Mouse (Mus musculus) layer of hippocampus, adult 11-12 months (tissue): ENCODE data around the gene Elavl1.
A peak's percentile ranks its signal among the peaks of the same experiment; 100 is the strongest.

Source experiments
- DNase-seq: peaks from one replicate; pipeline ENCODE4 v3.0.0; 2022; ENCODE audit warnings: low spot score

Gene Elavl1

DNA sequence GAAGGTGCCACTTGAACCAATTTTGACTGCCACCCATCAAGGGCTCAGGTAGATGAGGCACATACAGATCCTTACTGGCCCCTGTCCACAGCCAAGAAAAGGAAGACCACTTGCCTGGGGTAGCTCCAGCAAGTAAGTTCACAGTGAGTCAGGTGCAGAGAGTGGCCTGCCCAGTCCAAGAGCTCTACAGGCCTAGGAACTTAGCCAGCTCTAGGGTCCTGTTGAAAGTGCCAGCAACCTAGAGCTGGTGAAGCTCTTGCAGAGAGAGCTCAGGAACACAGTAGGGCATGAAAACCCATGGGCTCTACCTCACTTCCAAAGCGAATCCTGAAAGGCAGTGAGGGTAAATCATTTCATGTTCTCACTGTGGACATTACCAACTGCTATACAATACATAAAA lies 4.8 kb downstream of the Elavl1 start:
- no peak for DNase-seq

- no peak for DNase-seq
These were observed 5.7 kb downstream of the Elavl1 start for GRCm38 (mm10) chr8:4319573-4319872.

DNA sequence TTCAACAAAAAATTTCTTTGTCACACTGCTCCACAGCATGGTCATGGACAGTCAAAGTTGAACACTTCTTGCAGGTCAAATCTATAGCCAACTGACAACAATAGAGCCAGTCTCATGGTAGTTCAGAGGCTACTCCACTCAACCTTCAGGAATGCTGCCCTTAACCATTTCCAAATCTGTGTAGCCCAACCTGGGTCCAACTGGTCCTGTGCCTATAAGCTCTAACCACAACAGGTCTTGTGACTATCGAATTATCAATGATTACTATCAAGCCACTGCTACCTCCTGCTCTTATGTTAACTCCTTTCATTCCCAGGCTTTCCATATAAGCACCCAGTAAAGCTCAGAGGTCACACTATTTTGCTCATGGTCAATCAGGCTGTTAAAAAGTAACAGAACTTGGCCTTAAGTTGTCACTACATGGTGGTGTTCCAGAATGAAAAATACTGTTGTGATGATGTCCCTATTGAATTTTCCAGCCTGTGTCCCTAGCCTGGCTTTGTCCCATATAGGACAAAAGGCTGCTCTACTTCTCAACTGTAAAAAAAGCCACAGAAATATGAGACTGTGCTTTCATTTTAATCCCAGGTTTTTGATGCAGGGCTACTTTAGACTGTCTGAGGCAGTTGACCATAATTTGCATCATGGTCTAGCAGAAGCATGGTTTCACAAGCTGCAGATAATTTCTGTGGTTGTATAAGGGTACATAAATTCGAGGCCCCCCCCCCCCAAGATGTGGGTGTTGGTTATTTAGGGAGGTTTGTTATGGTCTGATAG lies 6.2 kb downstream of the Elavl1 start:
- no peak for DNase-seq

GRCm38 (mm10) chr8:4318124-4318523 lies 7.1 kb downstream of the Elavl1 start:
- no peak for DNase-seq

GRCm38 (mm10) chr8:4314852-4315251 lies 10.4 kb downstream of the Elavl1 start:
- no peak for DNase-seq

DNA sequence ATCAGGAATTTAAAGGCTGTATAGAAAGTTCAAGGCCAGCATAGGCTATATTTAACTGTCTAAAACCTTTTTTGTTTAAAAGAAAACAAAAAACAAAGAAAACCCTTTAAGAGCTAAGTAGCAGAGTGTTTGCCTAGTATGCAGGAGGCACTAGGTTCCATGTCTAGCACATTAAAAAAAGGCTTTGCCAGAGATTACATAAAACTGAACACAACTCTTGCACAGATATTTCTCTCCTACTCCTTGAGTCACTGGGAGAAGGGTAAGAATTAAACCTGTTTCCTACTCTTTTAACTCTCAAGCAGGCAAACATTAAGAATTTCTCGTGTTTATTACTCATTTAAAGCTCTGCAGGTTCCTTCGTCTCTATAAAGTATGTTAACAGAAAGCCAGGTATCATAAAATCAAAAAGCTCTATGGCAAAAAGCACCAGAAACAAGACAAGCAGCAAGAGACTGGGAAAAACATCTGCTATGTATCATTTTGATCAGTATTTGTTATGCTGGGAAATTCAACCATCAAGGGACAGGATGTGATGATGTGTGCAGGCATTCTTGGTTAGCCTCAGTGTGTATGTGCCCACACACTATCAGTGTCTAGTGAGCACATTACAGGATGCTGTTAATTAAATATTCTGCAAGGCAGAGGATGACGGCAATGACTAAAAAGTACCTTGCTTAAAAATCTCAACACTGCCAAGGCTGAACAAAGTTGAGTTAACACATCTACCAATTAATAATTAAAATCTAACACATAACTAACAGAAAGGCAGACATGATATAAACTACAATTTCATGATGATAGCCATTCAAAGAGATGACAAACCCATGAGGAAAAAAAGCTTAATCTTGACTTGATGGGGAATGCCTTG lies 11.7 kb downstream of the Elavl1 start:
- no peak for DNase-seq

- no peak for DNase-seq
These were observed 13.1 kb downstream of the Elavl1 start for GRCm38 (mm10) chr8:4312104-4312503.

- no peak for DNase-seq
These were observed 19.4 kb downstream of the Elavl1 start for GRCm38 (mm10) chr8:4305838-4306237.

- no peak for DNase-seq
These were observed 21.1 kb downstream of the Elavl1 start for GRCm38 (mm10) chr8:4304124-4304547.

- DNase-seq, result no peak
These were observed 27.4 kb downstream of the Elavl1 start for GRCm38 (mm10) chr8:4297822-4298221.

DNA sequence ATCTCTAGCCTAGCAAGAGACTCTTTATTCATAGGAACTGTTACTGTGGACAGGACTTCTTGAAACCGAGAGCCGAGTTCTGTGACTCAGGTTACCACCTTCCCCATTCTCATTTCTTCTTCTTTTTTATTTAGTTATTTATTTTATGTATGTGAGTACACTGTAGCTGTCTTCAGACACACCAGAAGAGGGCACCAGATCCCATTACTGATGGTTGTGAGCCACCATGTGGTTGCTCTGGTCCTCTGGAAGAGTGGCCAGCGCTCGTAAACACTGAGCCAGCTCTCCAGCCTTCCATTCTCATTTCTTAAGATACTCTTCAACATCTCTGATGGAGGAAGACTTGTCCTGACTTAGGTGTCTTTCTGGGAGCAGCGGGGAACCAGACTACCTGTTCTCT lies 32.5 kb downstream of the Elavl1 start:
- no peak for DNase-seq

DNA sequence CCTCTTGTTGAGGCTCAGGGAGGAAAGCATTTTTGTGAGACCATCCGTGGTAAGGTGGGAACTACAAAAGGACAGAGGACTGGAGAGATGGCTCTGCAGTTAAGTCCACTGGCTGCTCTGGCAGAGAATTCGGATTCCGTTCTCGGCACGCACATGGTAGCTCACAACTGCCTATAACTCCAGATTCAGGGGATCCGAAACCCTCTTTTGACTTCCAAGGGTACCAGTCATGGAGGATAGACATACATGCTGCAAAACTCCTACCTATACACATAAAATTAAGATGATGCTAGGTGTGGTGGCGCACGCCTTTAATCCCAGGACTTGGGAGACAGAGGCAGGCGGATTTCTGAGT lies 49.1 kb downstream of the Elavl1 start:
- no peak for DNase-seq

DNA sequence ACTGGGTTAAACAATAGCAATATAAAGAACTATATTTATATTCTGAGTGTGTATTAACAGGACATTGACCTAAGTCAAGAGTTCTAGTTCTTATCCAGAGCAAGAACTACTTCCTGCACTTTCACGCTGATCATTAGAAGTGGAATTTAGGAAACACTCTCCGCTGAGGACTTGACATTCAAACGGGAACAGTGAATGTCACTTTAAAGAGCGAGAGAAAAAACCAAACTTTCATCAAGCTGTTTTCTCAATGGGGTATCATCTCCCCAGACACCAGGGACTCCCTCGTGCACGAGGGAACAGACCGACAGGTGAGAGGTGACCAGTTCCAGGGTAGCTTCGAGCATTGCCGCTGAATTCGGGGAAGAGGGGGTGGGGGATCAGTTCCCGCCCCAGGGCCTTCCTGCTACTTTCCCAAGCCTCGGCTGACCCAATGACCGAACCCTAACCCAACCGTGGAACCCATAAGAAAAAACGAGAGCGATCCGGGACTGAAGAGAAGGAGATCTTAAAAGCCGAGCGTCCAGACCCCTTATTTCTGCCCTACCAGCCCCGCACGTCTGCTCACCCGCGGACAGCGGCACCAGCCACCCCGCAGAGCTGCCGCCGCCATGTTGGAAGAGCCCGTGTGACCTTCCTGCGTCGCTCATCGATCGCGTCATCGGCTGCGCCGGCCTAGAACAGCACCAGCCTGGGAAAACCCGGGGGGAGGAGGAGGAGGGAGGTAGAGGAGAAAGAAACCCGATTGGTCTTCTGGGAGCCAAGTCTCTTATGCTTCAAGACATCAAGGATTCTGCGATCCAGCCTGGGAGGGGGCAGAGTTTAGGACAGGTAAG lies 49.7 kb downstream of the Elavl1 start, which contains the start of gene Timm44:
Timm44 (minus strand) TSS at position 639 of the 836 bp plus-strand sequence.
- DNase-seq, result peak; percentile 97

DNA sequence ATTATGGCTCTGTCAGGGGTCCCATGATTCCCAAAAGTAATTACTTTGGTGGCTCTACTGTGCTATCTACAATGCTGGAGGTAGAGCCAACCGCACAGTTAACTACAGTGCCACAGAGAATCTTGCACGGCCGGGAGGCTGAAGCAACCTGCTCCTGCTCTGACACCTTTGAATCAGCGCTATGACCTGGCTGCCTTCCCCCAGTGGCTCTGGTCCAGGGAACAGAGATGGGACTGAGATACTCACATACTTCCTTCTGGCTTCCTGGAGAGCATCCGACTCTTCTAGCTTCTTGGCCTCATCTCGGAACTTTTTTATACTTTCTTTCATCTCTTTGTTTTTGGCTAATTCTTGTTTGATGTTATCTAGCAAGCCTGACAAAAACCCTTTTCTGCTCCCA lies 55.6 kb downstream of the Elavl1 start:
- no peak for DNase-seq

DNA sequence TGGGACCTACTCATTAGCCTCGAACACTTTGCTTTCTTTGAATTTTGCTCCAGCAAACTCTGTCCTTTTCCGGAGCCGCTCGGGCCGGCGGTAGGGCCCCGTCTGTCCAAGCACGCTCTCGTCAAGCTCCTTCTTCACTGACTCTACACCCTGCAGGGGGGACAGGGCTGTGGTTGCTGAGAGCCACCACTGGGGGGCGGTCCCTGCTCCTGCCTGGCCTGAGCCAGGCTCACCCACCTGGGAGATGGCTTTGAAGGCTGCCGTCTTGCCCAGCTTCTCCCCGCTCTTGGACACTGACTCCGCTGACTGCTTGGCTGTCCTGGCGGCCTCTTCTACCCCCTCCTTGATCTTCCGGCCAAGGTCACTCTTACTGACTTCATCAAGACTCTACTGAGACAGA lies 57.6 kb downstream of the Elavl1 start:
- no peak for DNase-seq

GRCm38 (mm10) chr8:4265160-4265914 lies 59.9 kb downstream of the Elavl1 start:
- no peak for DNase-seq

DNA sequence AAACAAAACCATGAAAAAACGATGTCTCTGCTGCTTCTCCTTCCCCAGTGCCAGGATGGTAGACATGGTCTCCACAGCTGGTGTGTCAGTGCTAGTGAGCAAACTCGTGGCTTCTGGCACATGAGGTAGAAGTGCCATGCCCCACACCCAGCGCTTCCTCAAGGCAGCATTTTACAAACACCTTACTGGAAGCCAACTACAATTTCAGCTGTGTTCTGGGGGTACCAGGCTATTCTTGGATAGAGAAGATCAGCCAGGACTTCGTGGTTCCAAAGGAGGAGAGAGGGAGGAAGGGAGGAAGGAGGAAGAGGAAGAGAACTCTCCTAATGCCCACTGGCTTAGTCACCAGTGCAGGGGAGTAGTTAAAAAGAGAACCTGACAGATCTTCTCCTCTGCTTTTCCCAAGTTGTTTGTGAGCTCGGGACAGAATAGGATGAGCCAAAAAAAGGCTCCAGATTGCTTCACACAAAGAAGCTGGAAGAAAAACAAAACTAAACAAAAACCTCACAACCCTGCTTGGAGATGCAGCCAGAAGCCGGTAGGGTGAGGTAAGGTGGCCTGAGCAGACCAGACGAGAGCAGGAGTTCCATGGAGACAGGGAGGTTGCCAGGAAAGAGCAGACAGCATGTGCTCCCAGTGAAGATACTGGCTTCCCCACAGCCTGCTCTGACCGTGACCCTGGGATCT lies 62.0 kb downstream of the Elavl1 start:
- DNase-seq, result no peak

GRCm38 (mm10) chr8:4259805-4260170 lies 65.4 kb downstream of the Elavl1 start:
- no peak for DNase-seq

DNA sequence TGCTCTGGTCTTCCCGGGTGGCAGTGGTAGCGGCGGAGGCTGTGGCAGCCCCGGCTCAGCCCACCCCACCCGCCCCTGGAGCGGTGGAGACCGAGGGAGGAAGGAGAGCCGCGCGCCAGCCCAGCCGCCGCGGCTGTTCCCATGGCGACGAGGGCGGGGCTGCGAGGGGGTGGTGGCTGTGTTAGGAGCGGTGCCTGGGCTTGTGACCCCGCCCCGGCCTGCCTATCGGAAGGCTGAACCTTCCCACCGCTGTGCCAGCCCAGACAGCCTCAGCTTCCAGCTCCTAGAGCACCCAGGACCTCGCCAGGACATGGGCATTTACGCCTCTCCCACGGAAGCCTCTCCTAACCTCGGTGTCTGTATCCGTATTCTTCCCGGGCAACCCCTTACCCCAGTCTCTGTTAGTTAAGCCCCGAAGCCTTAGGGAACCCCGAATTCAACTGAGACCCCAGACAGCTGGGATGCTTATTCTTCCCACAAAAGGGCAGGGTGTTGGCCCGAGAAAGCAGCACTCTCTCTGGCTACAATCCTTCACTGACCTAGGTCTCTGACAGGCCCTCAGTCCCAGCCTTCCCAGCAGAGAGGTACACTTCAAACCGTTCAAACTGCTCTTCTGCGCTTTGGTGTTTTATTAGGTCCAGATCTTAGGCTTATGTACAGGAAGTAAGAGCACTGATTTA lies 65.9 kb downstream of the Elavl1 start, which contains the start of gene Ctxn1:
Ctxn1 (minus strand) TSS at position 150 of the 680 bp plus-strand sequence.
- peak; percentile 93 for DNase-seq

DNA sequence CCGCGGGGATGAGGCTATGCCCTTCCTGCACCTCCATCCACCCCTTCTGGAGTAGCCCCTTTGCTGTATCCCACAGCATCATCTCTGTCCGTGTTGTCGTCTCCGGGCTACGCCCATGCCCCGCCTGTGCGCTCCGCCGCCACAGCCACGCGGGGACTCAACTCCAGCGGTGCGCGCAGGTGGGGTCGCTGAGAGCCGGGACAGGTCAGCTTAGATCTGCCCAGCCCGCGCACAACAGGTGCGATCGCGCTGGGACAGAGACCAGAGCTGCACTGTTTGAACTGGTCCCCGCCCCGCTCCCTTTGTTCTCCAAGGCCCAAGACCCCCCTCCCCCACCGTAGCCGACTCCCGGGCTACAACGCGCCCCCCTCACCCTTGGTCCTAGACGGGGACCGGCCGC lies 66.5 kb downstream of the Elavl1 start:
- DNase-seq, result peak; percentile 62

DNA sequence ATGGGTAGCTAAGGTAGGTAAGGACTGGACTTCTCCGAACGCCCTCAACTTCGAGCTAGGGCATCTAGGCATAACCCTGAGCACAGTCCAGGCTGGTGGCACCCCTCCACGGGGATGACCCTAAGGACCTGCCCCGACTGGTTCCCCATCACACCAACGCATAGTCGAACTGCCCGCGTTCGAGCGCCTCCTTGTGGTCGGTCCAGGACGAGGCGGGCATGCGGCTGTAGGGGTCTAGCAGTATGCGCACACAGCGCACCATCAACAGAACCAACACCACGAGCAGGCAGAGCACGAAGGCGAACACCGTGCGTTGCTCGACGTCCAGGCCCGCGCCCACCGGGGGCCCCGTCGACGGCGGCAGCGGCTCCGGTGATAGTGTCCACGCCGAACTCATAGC lies 67.0 kb downstream of the Elavl1 start:
- DNase-seq, result peak; percentile 86
